Mouse (Mus musculus): Measurements from ENCODE around the gene Vdac1.

GRCm38 (mm10) chr11:52419861-52420260 lies 59.2 kb downstream of the Vdac1 start:
- TF ChIP-seq POLR2A (IDR thresholded peaks at IDR 0.05; ENCODE audit: low read depth, low read length) (no peak), CTCF (conservative IDR thresholded peaks at IDR 0.05; ENCODE audit: insufficient read depth, insufficient read length, low read depth, low read length) (no peak)
